23 mouse cellular contexts compared by ENCODE assay signal in genomic region chr3:131066171-131066570, GRCm38 (mm10). TPM values are rescaled to one million over a fixed set of nuclear protein-coding genes. Genes with fewer than 3 reads are reported as not detected.
DNase-seq lines count a peak whose midpoint lies in the region; ATAC-seq and TF ChIP-seq lines count a peak whose summit lies in the region.
"Had no signal": no experiment of that assay in that cellular context is flagged by ENCODE, and none has a peak within 500 bp of the region (broad histone marks: within the 10 kb centered on the region; RNA-seq: fewer than 3 reads in every experiment).

No protein-coding gene starts in this region.

- H3K4me3 ChIP-seq in stomach, embryonic 16.5 days (replicated peaks; ENCODE audit: low read length): no peak overlapping the region
- H3K4me3 ChIP-seq in stomach, postnatal 0 days (ENCODE audit: low read depth, low read length): no peak overlapping the region
- no peak overlapping the region for H3K4me3 ChIP-seq in kidney, embryonic 16.5 days (ENCODE audit: low read length)
- H3K4me3 ChIP-seq in limb, embryonic 14.5 days (replicated peaks; ENCODE audit: low read length): no peak overlapping the region
- H3K4me3 ChIP-seq: gastrocnemius, adult 2 months; heart, adult 2 months; hindbrain, embryonic 15.5 days; intestine, embryonic 15.5 days; left cerebral cortex, adult 2 months; liver, embryonic 15.5 days; midbrain, embryonic 12.5 days; stomach, embryonic 15.5 days had no signal

- no peaks in the 10 kb centered on the region for H3K36me3 ChIP-seq in stomach, embryonic 16.5 days (ENCODE audit: control insufficient read depth, insufficient read depth, low read length)
- H3K36me3 ChIP-seq in stomach, postnatal 0 days (ENCODE audit: control insufficient read depth, insufficient read depth, low read length): no peaks in the 10 kb centered on the region
- H3K36me3 ChIP-seq in kidney, embryonic 16.5 days (ENCODE audit: insufficient read depth, low read length): no peaks in the 10 kb centered on the region
- no peaks in the 10 kb centered on the region for H3K36me3 ChIP-seq in limb, embryonic 14.5 days (ENCODE audit: control insufficient read depth, insufficient read depth, low read length)
- H3K36me3 ChIP-seq: G1E; hindbrain, embryonic 15.5 days; intestine, embryonic 15.5 days; liver, embryonic 15.5 days; midbrain, embryonic 12.5 days; stomach, embryonic 15.5 days had no signal

- no peak for TF ChIP-seq EP300 in stomach, postnatal 0 days (optimal IDR thresholded peaks at IDR 0.05)

- DNase-seq in heart, adult 11 months: peak; percentile 44
- DNase-seq in heart, postnatal 14 days: no peak
- no peak for DNase-seq in stomach, postnatal 0 days (ENCODE audit: low spot score)
- DNase-seq in limb, embryonic 14.5 days (ENCODE audit: low spot score): no peak
- DNase-seq in cerebellum, postnatal 4 days (ENCODE audit: low spot score in 2 of 2): no peak
- no peak for DNase-seq in urinary bladder, postnatal 25 days (ENCODE audit: low spot score)
- DNase-seq: adrenal gland, postnatal 14 days; cerebellum, adult 11 months; cerebellum, postnatal 14 days; embryo, embryonic 11 days; gastrocnemius, adult 2 months; heart, adult 2 months; heart, postnatal 4 days; retina, postnatal 1 day had no signal

- no peaks in the 10 kb centered on the region for H3K4me1 ChIP-seq in stomach, embryonic 16.5 days (ENCODE audit: control insufficient read depth, insufficient read depth, low read length)
- no peaks in the 10 kb centered on the region for H3K4me1 ChIP-seq in stomach, postnatal 0 days (replicated peaks; ENCODE audit: control insufficient read depth, insufficient read depth)
- H3K4me1 ChIP-seq in kidney, embryonic 16.5 days (ENCODE audit: insufficient read depth, low read length): peaks cover 4% of the 10 kb centered on the region; the same call in 1 of the 2 replicates
- no peaks in the 10 kb centered on the region for H3K4me1 ChIP-seq in limb, embryonic 14.5 days (ENCODE audit: control insufficient read depth, insufficient read depth, low read length)
- H3K4me1 ChIP-seq: intestine, embryonic 15.5 days; liver, embryonic 15.5 days; stomach, embryonic 15.5 days had no signal

- TF ChIP-seq POLR2A in limb, embryonic 14.5 days (IDR thresholded peaks at IDR 0.05; ENCODE audit: borderline replicate concordance, extremely low read depth, insufficient read depth, insufficient read length): no peak

- H3K9me3 ChIP-seq in stomach, embryonic 16.5 days (replicated peaks; ENCODE audit: control insufficient read depth, low read length): no peaks in the 10 kb centered on the region
- H3K9me3 ChIP-seq in stomach, postnatal 0 days (ENCODE audit: control insufficient read depth, low read length): no peaks in the 10 kb centered on the region
- H3K9me3 ChIP-seq in kidney, embryonic 16.5 days (ENCODE audit: low read length): no peaks in the 10 kb centered on the region
- H3K9me3 ChIP-seq in limb, embryonic 14.5 days (ENCODE audit: control insufficient read depth, low read length): no peaks in the 10 kb centered on the region
- H3K9me3 ChIP-seq: hindbrain, embryonic 15.5 days; intestine, embryonic 15.5 days; liver, embryonic 15.5 days; midbrain, embryonic 12.5 days; stomach, embryonic 15.5 days had no signal

- WGBS in stomach, embryonic 16.5 days: 23% methylated on average over 8 of the region's 8 CpGs
- 24% methylated on average over 8 of the region's 8 CpGs for WGBS in stomach, postnatal 0 days
- 11% methylated on average over 8 of the region's 8 CpGs for WGBS in kidney, embryonic 16.5 days
- 15% methylated on average over 8 of the region's 8 CpGs for WGBS in limb, embryonic 14.5 days

- intact Hi-C loops in heart, postnatal 14 days (cut with DNase I): no loop called here

- TF ChIP-seq CTCF in stomach, postnatal 0 days (IDR thresholded peaks at IDR 0.05; ENCODE audit: low read depth): no peak

- H3K27me3 ChIP-seq in stomach, embryonic 16.5 days (ENCODE audit: control insufficient read depth, insufficient read depth, low read length): no peaks in the 10 kb centered on the region
- H3K27me3 ChIP-seq in stomach, postnatal 0 days (ENCODE audit: control insufficient read depth, insufficient read depth, low read length): no peaks in the 10 kb centered on the region
- no peaks in the 10 kb centered on the region for H3K27me3 ChIP-seq in kidney, embryonic 16.5 days (ENCODE audit: insufficient read depth, low read length)
- H3K27me3 ChIP-seq in limb, embryonic 14.5 days (ENCODE audit: control insufficient read depth, insufficient read depth, low read length): no peaks in the 10 kb centered on the region
- H3K27me3 ChIP-seq: hindbrain, embryonic 15.5 days; intestine, embryonic 15.5 days; liver, embryonic 15.5 days; stomach, embryonic 15.5 days had no signal

- no peak for ATAC-seq in stomach, embryonic 16.5 days (ENCODE audit: insufficient read depth, low FRiP score)
- no peak for ATAC-seq in stomach, postnatal 0 days (ENCODE audit: low FRiP score, low TSS enrichment)
- peak; percentile 93 for ATAC-seq in kidney, embryonic 16.5 days (ENCODE audit: low FRiP score, low TSS enrichment)
- no peak for ATAC-seq in limb, embryonic 14.5 days (ENCODE audit: low FRiP score, low read depth)
- ATAC-seq: intestine, embryonic 15.5 days had no signal

- no peak overlapping the region for H3K9ac ChIP-seq in stomach, embryonic 16.5 days (ENCODE audit: low read length)
- H3K9ac ChIP-seq in stomach, postnatal 0 days (ENCODE audit: low read length): no peak overlapping the region
- H3K9ac ChIP-seq in kidney, embryonic 16.5 days (replicated peaks; ENCODE audit: low read length): no peak overlapping the region
- H3K9ac ChIP-seq in limb, embryonic 14.5 days (ENCODE audit: low read depth, low read length, severe bottlenecking): no peak overlapping the region
- H3K9ac ChIP-seq: hindbrain, embryonic 15.5 days; intestine, embryonic 15.5 days; liver, embryonic 15.5 days; midbrain, embryonic 12.5 days; stomach, embryonic 15.5 days had no signal

- no peak overlapping the region for H3K27ac ChIP-seq in stomach, embryonic 16.5 days (ENCODE audit: low read length)
- H3K27ac ChIP-seq in stomach, postnatal 0 days (replicated peaks): no peak overlapping the region
- H3K27ac ChIP-seq in kidney, embryonic 16.5 days (ENCODE audit: low read length): no peak overlapping the region
- H3K27ac ChIP-seq in limb, embryonic 14.5 days (replicated peaks; ENCODE audit: low read depth, low read length): no peak overlapping the region
- H3K27ac ChIP-seq: gastrocnemius, adult 2 months; heart, adult 2 months; hindbrain, embryonic 15.5 days; intestine, embryonic 15.5 days; left cerebral cortex, adult 2 months; liver, embryonic 15.5 days; midbrain, embryonic 12.5 days; stomach, embryonic 15.5 days had no signal

- 0 out of 2 replicates have a peak overlapping the region, but pooled peaks have one; percentile 5 for H3K4me2 ChIP-seq in stomach, embryonic 16.5 days (ENCODE audit: low read depth, low read length)
- H3K4me2 ChIP-seq in stomach, postnatal 0 days (replicated peaks; ENCODE audit: low read depth): no peak overlapping the region
- peak overlapping the region; percentile 34 for H3K4me2 ChIP-seq in kidney, embryonic 16.5 days (replicated peaks; ENCODE audit: low read depth, low read length)
- peak overlapping the region; percentile 11; the same call in 1 of the 2 replicates for H3K4me2 ChIP-seq in limb, embryonic 14.5 days (replicated peaks; ENCODE audit: low read depth, low read length, severe bottlenecking)
- H3K4me2 ChIP-seq: hindbrain, embryonic 15.5 days; intestine, embryonic 15.5 days; liver, embryonic 15.5 days; midbrain, embryonic 12.5 days; stomach, embryonic 15.5 days had no signal

RNA-seq across cellular contexts. Expression of gene Lef1, which starts 44.1 kb away (rescaled TPM):
- 1 to 10 TPM in 1 of 2 experiments, under 1 TPM in 1; 0.72 to 4.4 TPM for total RNA-seq in heart, postnatal 14 days (2021)
- 0.98 and 1.2 TPM in 2 replicates for polyA plus RNA-seq in stomach, embryonic 16.5 days (2015; fragmentation: Nextera tagmentation; extraction: Ambion mirVana)
- 0.50 and 0.74 TPM in 2 replicates for polyA plus RNA-seq in stomach, postnatal 0 days (2015; fragmentation: Nextera tagmentation; extraction: Ambion mirVana)
- 20.0 and 28.6 TPM in 2 replicates for polyA plus RNA-seq in kidney, embryonic 16.5 days (2015; fragmentation: Nextera tagmentation; extraction: Ambion mirVana)
- polyA plus RNA-seq in limb, embryonic 14.5 days (2012; rRNA removed): 30.8 and 41.9 TPM in 2 replicates
- polyA plus RNA-seq in limb, embryonic 14.5 days (2014; fragmentation: Nextera tagmentation; extraction: Ambion mirVana): 39.9 and 44.3 TPM in 2 replicates
- polyA plus RNA-seq: G1E had no signal
